8 mouse cellular contexts compared by ENCODE assay signal in genomic region chr9:63960829-63961185, GRCm38 (mm10).
DNase-seq lines count a peak whose midpoint lies in the region; ATAC-seq and TF ChIP-seq lines count a peak whose summit lies in the region.

No protein-coding gene starts in this region.

- H3K27me3 ChIP-seq in heart, adult 2 months (ENCODE audit: control insufficient read depth, insufficient read depth, low read length), result no peaks in the 10 kb centered on the region
- H3K27me3 ChIP-seq in lung, embryonic 15.5 days, result no peaks in the 10 kb centered on the region
- H3K27me3 ChIP-seq in intestine, embryonic 16.5 days (replicated peaks; ENCODE audit: control insufficient read depth, insufficient read depth, low read length), result no peaks in the 10 kb centered on the region
- H3K27me3 ChIP-seq in neural tube, embryonic 15.5 days (replicated peaks), result 0 out of 2 replicates have a peak, but pooled peaks cover 2% of the 10 kb centered on the region

- WGBS in heart, adult 2 months, result 35% methylated on average over 4 of the region's 4 CpGs
- 15% methylated on average over 4 of the region's 4 CpGs for WGBS in lung, embryonic 15.5 days
- 36% methylated on average over 4 of the region's 4 CpGs for WGBS in intestine, embryonic 16.5 days
- 18% methylated on average over 4 of the region's 4 CpGs for WGBS in neural tube, embryonic 15.5 days

- H3K9me3 ChIP-seq in lung, embryonic 15.5 days, result no peaks in the 10 kb centered on the region
- no peaks in the 10 kb centered on the region for H3K9me3 ChIP-seq in intestine, embryonic 16.5 days (ENCODE audit: control insufficient read depth, low read length)
- no peaks in the 10 kb centered on the region for H3K9me3 ChIP-seq in neural tube, embryonic 15.5 days (replicated peaks)

- TF ChIP-seq CTCF in heart, adult 2 months (IDR thresholded peaks at IDR 0.05), result no peak

- no peak for TF ChIP-seq POLR2A in heart, adult 2 months (IDR thresholded peaks at IDR 0.05; ENCODE audit: insufficient read depth, low read depth, low read length)

- no peak for TF ChIP-seq EP300 in heart, adult 2 months (IDR thresholded peaks at IDR 0.05; ENCODE audit: insufficient read depth, low read depth, low read length)

- peak overlapping the region; percentile 44 for H3K4me2 ChIP-seq in lung, embryonic 15.5 days
- peak overlapping the region; percentile 24; the same call in 1 of the 2 replicates for H3K4me2 ChIP-seq in intestine, embryonic 16.5 days (ENCODE audit: low read depth, low read length)
- peak overlapping the region; percentile 30; the same call in 1 of the 2 replicates for H3K4me2 ChIP-seq in neural tube, embryonic 15.5 days

- peak overlapping the region; percentile 78 for H3K27ac ChIP-seq in heart, adult 2 months
- H3K27ac ChIP-seq in lung, embryonic 15.5 days, result peak overlapping the region; percentile 95
- H3K27ac ChIP-seq in intestine, embryonic 16.5 days (ENCODE audit: low read length), result peak overlapping the region; percentile 73
- peak overlapping the region; percentile 48 for H3K27ac ChIP-seq in neural tube, embryonic 15.5 days (replicated peaks)

- H3K36me3 ChIP-seq in heart, adult 2 months (ENCODE audit: control insufficient read depth, insufficient read depth, low read length), result no peaks in the 10 kb centered on the region
- no peaks in the 10 kb centered on the region for H3K36me3 ChIP-seq in lung, embryonic 15.5 days
- no peaks in the 10 kb centered on the region for H3K36me3 ChIP-seq in intestine, embryonic 16.5 days (ENCODE audit: control insufficient read depth, insufficient read depth, low read length)
- H3K36me3 ChIP-seq in neural tube, embryonic 15.5 days, result no peaks in the 10 kb centered on the region

- peak overlapping the region; percentile 2; the same call in 1 of the 2 replicates for H3K4me3 ChIP-seq in heart, adult 2 months
- H3K4me3 ChIP-seq in lung, embryonic 15.5 days, result no peak overlapping the region
- H3K4me3 ChIP-seq in intestine, embryonic 16.5 days (ENCODE audit: low read length), result no peak overlapping the region
- H3K4me3 ChIP-seq in neural tube, embryonic 15.5 days (replicated peaks), result no peak overlapping the region

- H3K9ac ChIP-seq in heart, adult 2 months (ENCODE audit: low read depth, low read length), result no peak overlapping the region
- peak overlapping the region; percentile 32 for H3K9ac ChIP-seq in lung, embryonic 15.5 days
- peak overlapping the region; percentile 60 for H3K9ac ChIP-seq in intestine, embryonic 16.5 days (ENCODE audit: low read depth, low read length)
- no peak overlapping the region for H3K9ac ChIP-seq in neural tube, embryonic 15.5 days (replicated peaks)

- no peak for DNase-seq in heart, adult 2 months
- DNase-seq in heart, postnatal 14 days, result no peak
- no peak for DNase-seq in lung, postnatal 10 days
- DNase-seq in layer of hippocampus, postnatal 14 days (ENCODE audit: low spot score in 2 of 2), result no peak

- no peak for ATAC-seq in lung, embryonic 15.5 days (ENCODE audit: borderline replicate concordance, extremely low read depth, low FRiP score, low TSS enrichment)
- ATAC-seq in intestine, embryonic 16.5 days, result no peak; the same call in 1 of the 2 replicates
- no peak for ATAC-seq in neural tube, embryonic 15.5 days (ENCODE audit: low FRiP score)
- no peak for ATAC-seq in monocyte, adult 5-6 weeks (replicated peaks; ENCODE audit: insufficient number of reproducible peaks, low FRiP score, low TSS enrichment, poor library complexity, severe bottlenecking)

- intact Hi-C loops in heart, adult 2 months (cut with DNase I), result no loop called here
- intact Hi-C loops in heart, postnatal 14 days (cut with DNase I), result no loop called here

- peaks cover 32% of the 10 kb centered on the region for H3K4me1 ChIP-seq in heart, adult 2 months (ENCODE audit: control insufficient read depth, insufficient read depth, low read length)
- peaks cover 98% of the 10 kb centered on the region for H3K4me1 ChIP-seq in lung, embryonic 15.5 days
- H3K4me1 ChIP-seq in intestine, embryonic 16.5 days (ENCODE audit: control insufficient read depth, insufficient read depth, low read length), result peaks cover 71% of the 10 kb centered on the region
- H3K4me1 ChIP-seq in neural tube, embryonic 15.5 days, result peaks cover 60% of the 10 kb centered on the region

- H3K79me2 ChIP-seq in heart, adult 2 months (replicated peaks; ENCODE audit: control insufficient read depth, insufficient read depth, low read length), result no peaks in the 10 kb centered on the region

Comparison
In these comparisons a context has a peak if more than half of its experiments do, and no peak if none do; other contexts are left out.
1. H3K9ac ChIP-seq: peak in lung, embryonic 15.5 days (single experiment) and intestine, embryonic 16.5 days (single experiment); none in heart, adult 2 months (single experiment) and neural tube, embryonic 15.5 days (single experiment).
2. Peak in every context shown above with its lines, with median percentiles within 50 percentile points of each other: H3K27ac ChIP-seq and H3K4me2 ChIP-seq.